Mouse (Mus musculus): ENCODE results near the gene Mex3a.

The Mex3a gene

GRCm38 (mm10) chr3:88505765-88506164, 26.4 kb upstream of the Mex3a start:
- DNase-seq = no peak

GRCm38 (mm10) chr3:88509250-88509649, 22.9 kb upstream of the Mex3a start:
- peak; percentile 55 for DNase-seq

GRCm38 (mm10) chr3:88509692-88510420, 22.3 kb upstream of the Mex3a start, which contains the start of gene Lmna:
Gene Lmna, minus strand, starts transcription at chr3:88509956.
- DNase-seq = peak; percentile 92

- no peak for DNase-seq
Measured at GRCm38 (mm10) chr3:88510421-88511289, 21.5 kb upstream of the Mex3a start.

- no peak for DNase-seq
Measured at GRCm38 (mm10) chr3:88511559-88511958, 20.6 kb upstream of the Mex3a start.

GRCm38 (mm10) chr3:88512141-88512895, 19.9 kb upstream of the Mex3a start:
- no peak for DNase-seq

- no peak for DNase-seq
Measured at GRCm38 (mm10) chr3:88512896-88513545, 19.2 kb upstream of the Mex3a start.

- peak; percentile 44 for DNase-seq
Measured at GRCm38 (mm10) chr3:88513546-88514115, 18.6 kb upstream of the Mex3a start.

GRCm38 (mm10) chr3:88514231-88515094, 17.7 kb upstream of the Mex3a start:
- no peak for DNase-seq

- no peak for DNase-seq
Measured at GRCm38 (mm10) chr3:88515095-88515386, 17.2 kb upstream of the Mex3a start.

- no peak for DNase-seq
Measured at GRCm38 (mm10) chr3:88516407-88516806, 15.8 kb upstream of the Mex3a start.

- DNase-seq = no peak
Measured at GRCm38 (mm10) chr3:88518411-88518810, 13.8 kb upstream of the Mex3a start.

GRCm38 (mm10) chr3:88520078-88520477, 12.1 kb upstream of the Mex3a start:
- DNase-seq = no peak

GRCm38 (mm10) chr3:88521156-88521555, 11.0 kb upstream of the Mex3a start:
- no peak for DNase-seq

- DNase-seq = peak; percentile 88
Measured at GRCm38 (mm10) chr3:88521803-88522331, 10.3 kb upstream of the Mex3a start.

GRCm38 (mm10) chr3:88523027-88523426, 9.2 kb upstream of the Mex3a start:
- no peak for DNase-seq

GRCm38 (mm10) chr3:88525021-88525420, 7.2 kb upstream of the Mex3a start:
- no peak for DNase-seq

- peak; percentile 88 for DNase-seq
Measured at GRCm38 (mm10) chr3:88526157-88527131, 5.8 kb upstream of the Mex3a start.

- DNase-seq = no peak
Measured at GRCm38 (mm10) chr3:88527565-88527964, 4.6 kb upstream of the Mex3a start.

- no peak for DNase-seq
Measured at GRCm38 (mm10) chr3:88528646-88529045, 3.5 kb upstream of the Mex3a start.
